Mouse (Mus musculus) heart, adult 9 months (tissue): Measurements from ENCODE around the gene Gm12355.

ENCODE experiments used
- DNase-seq, 2 experiments: peaks; one replicate each; pipeline ENCODE4 v3.0.0; 2022; ENCODE audit warnings: low spot score in 2 of 2

Gm12355 gene

DNA sequence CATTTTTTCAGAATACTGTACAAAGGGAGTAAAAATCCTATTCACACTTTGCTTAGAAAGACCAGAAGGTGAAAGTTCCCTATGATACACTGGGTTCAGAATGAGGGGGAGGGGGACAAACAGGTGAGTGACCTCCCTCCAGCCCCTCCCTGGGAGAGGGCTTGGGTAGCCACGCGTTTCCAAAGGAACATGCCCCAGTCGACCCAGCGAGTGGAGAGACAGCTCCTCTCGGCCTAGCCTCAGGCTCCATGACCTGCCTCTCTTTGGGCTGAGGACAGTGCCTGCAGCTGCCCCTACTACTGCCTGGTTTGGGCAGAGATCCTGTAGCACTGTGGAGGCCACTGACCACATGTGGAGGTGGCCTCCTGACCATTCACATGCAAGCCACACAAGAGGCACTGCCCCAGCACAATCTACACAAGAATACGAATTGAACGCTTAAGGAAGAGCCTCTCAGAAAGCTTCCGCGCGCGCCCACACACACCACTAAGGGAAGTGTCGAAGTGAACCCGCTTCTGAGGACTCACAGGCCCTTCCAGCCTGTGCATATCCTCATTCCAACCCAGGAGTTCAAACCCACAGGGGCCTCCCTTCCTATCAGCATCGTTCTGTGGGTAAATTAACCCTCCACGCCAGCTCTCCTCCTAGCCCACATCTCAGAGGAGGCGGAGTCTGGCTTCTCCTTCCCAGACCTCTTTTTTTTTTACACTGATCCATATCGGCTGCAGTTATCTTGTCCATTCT is 44.0 kb downstream of the Gm12355 start:
- no peak for DNase-seq

DNA sequence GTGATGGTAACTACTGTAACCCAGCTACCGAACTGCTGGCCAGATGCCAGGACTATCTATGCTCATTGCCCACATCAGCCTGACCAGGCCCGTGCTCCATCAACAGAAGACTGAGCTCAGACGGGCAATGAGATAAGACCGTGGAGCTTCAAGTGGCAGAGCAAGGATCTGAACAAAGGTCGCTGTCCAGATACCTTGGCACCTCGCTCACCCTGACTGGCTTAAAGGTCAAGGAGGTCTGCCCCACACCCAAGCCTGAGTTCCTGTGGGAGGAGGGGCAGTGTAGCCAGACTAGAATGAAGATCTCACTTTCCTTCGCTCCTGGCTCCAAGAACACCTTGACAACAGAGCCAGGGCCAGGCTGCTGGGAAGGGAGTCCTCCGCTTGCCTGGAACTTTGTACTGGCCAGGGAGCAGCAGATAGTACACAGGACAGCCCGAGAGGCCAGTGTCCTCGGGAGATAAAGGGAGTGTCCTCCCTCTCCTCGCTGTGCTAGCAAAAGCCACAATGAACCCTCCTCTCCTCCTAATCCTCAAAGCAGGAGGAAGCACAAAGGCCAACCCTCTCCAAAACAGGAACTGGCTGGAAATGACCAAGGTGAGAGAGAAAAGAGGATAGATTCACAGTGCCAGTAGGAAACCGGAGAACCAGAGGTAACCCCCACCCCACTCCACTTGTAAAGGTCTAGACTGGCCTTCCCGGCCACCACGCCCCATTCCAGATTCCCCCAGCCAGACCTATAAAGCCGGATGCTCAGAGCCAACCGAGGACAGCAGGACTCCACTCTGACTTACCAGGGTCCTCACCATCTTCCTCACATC is 45.0 kb downstream of the Gm12355 start:
- DNase-seq, result no peak

DNA sequence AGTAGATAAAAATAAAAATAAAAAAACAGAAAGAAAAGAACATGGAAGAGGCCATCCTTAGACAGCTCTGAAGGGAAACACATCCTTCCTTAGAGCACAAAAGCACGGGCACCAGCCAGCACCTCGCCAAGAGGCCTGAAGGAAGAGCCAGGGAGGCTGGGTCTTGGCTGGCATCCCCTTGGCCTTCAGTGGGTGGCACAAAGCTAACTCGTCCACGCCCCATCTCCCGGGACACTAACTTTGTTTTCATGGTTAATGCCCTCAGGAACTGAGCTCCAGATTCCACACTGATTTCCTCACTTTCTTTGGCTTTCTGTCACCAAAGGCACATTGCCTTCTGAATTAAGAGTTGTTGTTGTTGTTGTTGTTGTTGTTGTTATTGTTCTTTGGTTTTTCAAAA is 47.7 kb downstream of the Gm12355 start:
- no peak for DNase-seq
